Mouse (Mus musculus): Measurements from ENCODE around the gene Sema6d. TPM values are rescaled to one million over a fixed set of nuclear protein-coding genes. Genes with fewer than 3 reads are reported as not detected.
A peak's percentile ranks its signal among the peaks of the same experiment; 100 is the strongest.

Gene Sema6d
- polyA plus RNA-seq, 1 experiment: 59.6 TPM

DNA sequence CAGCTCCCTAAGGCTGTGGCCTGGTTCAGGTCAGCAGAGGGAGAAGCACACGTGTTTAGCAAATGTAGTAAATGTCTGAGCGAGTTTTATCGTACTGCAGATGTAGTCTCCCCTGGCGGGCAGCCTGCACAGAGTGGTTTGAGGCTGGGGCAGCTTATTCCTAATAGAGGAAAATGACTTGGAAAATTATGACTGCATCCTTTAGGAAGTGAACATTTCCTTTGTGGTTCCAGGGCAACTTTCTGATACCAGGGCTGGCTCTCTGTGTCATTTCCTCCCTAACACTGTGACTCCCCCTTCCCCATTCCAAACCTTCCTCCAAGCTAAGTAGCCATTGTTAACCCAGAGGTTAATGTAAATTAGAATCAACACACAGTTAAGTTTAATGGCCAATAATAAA, 527.0 kb downstream of the Sema6d start:
- 75% methylated on average over 4 of the region's 4 CpGs for WGBS
- no peaks in the 10 kb centered on the region for H3K27me3 ChIP-seq (ENCODE audit: control insufficient read depth, insufficient read depth, low read length)
- H3K27ac ChIP-seq (ENCODE audit: insufficient read depth, low read length): no peak overlapping the region
- no peak overlapping the region for H3K4me3 ChIP-seq (replicated peaks; ENCODE audit: insufficient read depth, low read depth, low read length)
- peaks cover 31% of the 10 kb centered on the region for H3K4me1 ChIP-seq (ENCODE audit: control insufficient read depth, insufficient read depth, low read length)
- DNase-seq: no peak
- no peak for TF ChIP-seq CTCF (IDR thresholded peaks at IDR 0.05; ENCODE audit: borderline replicate concordance, insufficient read depth, low read depth, low read length)
- TF ChIP-seq POLR2A (IDR thresholded peaks at IDR 0.05; ENCODE audit: borderline replicate concordance, insufficient read depth, low read length): no peak

GRCm38 (mm10) chr2:124617440-124617839, 527.7 kb downstream of the Sema6d start:
- Histone ChIP-seq H3K4me3 (replicated peaks; ENCODE audit: insufficient read depth, low read depth, low read length) (peak overlapping the region; percentile 8), H3K27me3 (ENCODE audit: control insufficient read depth, insufficient read depth, low read length) (no peaks in the 10 kb centered on the region), H3K27ac (ENCODE audit: insufficient read depth, low read length) (no peak overlapping the region), H3K4me1 (ENCODE audit: control insufficient read depth, insufficient read depth, low read length) (peaks cover 31% of the 10 kb centered on the region)
- peak in 1 of 2 experiments; percentile 53 for DNase-seq
- TF ChIP-seq POLR2A (IDR thresholded peaks at IDR 0.05; ENCODE audit: borderline replicate concordance, insufficient read depth, low read length): no peak
- no peak for TF ChIP-seq CTCF (IDR thresholded peaks at IDR 0.05; ENCODE audit: borderline replicate concordance, insufficient read depth, low read depth, low read length)
- WGBS: 6% methylated on average over 9 of the region's 9 CpGs

GRCm38 (mm10) chr2:124618091-124618490, 528.3 kb downstream of the Sema6d start:
- Histone ChIP-seq H3K4me3 (replicated peaks; ENCODE audit: insufficient read depth, low read depth, low read length) (no peak overlapping the region), H3K4me1 (ENCODE audit: control insufficient read depth, insufficient read depth, low read length) (peaks cover 31% of the 10 kb centered on the region), H3K27ac (ENCODE audit: insufficient read depth, low read length) (no peak overlapping the region), H3K27me3 (ENCODE audit: control insufficient read depth, insufficient read depth, low read length) (no peaks in the 10 kb centered on the region)
- 33% methylated on average over 5 of the region's 5 CpGs for WGBS
- DNase-seq: no peak
- TF ChIP-seq POLR2A (IDR thresholded peaks at IDR 0.05; ENCODE audit: borderline replicate concordance, insufficient read depth, low read length) (no peak), CTCF (IDR thresholded peaks at IDR 0.05; ENCODE audit: borderline replicate concordance, insufficient read depth, low read depth, low read length) (no peak)

GRCm38 (mm10) chr2:124618526-124619219, 528.9 kb downstream of the Sema6d start:
- Histone ChIP-seq H3K27me3 (ENCODE audit: control insufficient read depth, insufficient read depth, low read length) (no peaks in the 10 kb centered on the region), H3K4me1 (ENCODE audit: control insufficient read depth, insufficient read depth, low read length) (peaks cover 31% of the 10 kb centered on the region), H3K4me3 (replicated peaks; ENCODE audit: insufficient read depth, low read depth, low read length) (no peak overlapping the region), H3K27ac (ENCODE audit: insufficient read depth, low read length) (no peak overlapping the region)
- 75% methylated on average over 3 of the region's 3 CpGs for WGBS
- TF ChIP-seq POLR2A (IDR thresholded peaks at IDR 0.05; ENCODE audit: borderline replicate concordance, insufficient read depth, low read length) (no peak), CTCF (IDR thresholded peaks at IDR 0.05; ENCODE audit: borderline replicate concordance, insufficient read depth, low read depth, low read length) (no peak)
- peak; percentile 5 to 18 for DNase-seq

- Histone ChIP-seq H3K4me3 (replicated peaks; ENCODE audit: insufficient read depth, low read depth, low read length) (no peak overlapping the region), H3K4me1 (ENCODE audit: control insufficient read depth, insufficient read depth, low read length) (peaks cover 24% of the 10 kb centered on the region), H3K27me3 (ENCODE audit: control insufficient read depth, insufficient read depth, low read length) (no peaks in the 10 kb centered on the region), H3K27ac (ENCODE audit: insufficient read depth, low read length) (no peak overlapping the region)
- TF ChIP-seq CTCF (IDR thresholded peaks at IDR 0.05; ENCODE audit: borderline replicate concordance, insufficient read depth, low read depth, low read length): no peak
- TF ChIP-seq POLR2A (IDR thresholded peaks at IDR 0.05; ENCODE audit: borderline replicate concordance, insufficient read depth, low read length): no peak
- 25% methylated on average over 6 of the region's 6 CpGs for WGBS
- DNase-seq: peak; percentile 25 to 46
Observed at GRCm38 (mm10) chr2:124620470-124620869, 530.7 kb downstream of the Sema6d start.

- no peaks in the 10 kb centered on the region for H3K27me3 ChIP-seq (ENCODE audit: control insufficient read depth, insufficient read depth, low read length)
- H3K4me1 ChIP-seq (ENCODE audit: control insufficient read depth, insufficient read depth, low read length): peaks cover 22% of the 10 kb centered on the region
- TF ChIP-seq POLR2A (IDR thresholded peaks at IDR 0.05; ENCODE audit: borderline replicate concordance, insufficient read depth, low read length) (no peak), CTCF (IDR thresholded peaks at IDR 0.05; ENCODE audit: borderline replicate concordance, insufficient read depth, low read depth, low read length) (no peak)
- DNase-seq: no peak
- H3K27ac ChIP-seq (ENCODE audit: insufficient read depth, low read length): no peak overlapping the region
- WGBS: 81% methylated on average over 6 of the region's 6 CpGs
- H3K4me3 ChIP-seq (replicated peaks; ENCODE audit: insufficient read depth, low read depth, low read length): no peak overlapping the region
Observed at GRCm38 (mm10) chr2:124621972-124622621, 532.3 kb downstream of the Sema6d start.

DNA sequence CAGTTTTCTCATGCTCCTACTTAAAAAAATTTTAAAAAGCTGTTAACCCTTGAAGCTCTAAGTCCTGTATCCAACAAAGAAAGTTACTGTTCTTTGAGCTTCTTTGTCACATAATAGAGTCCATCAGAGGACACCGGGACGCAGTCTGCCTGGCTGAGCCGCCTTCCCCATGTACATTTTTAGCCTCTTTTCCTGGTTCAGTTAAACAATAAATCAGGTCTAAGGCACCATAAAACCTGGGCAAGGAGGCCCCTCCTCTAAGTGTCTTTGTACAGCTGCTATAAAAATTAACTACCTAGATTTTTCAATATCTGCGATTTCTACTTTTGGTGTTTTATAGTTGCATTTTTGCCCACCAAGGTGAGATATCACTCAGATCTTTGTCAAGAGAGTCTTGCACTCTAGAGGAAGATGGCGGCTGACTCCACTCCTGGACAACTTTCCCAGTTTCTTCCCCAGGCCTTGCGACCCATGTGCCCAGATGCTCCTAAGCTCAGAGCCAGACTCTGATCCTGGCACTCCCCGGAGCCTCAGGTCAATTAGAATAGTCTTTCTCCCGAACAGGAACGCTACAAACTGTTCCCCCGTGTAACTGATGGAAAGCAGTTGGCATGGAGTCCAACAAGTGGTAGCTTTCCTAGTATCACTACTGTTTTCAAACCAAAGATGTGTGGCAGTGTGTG, 534.6 kb downstream of the Sema6d start:
- no peak for DNase-seq
- Histone ChIP-seq H3K27ac (ENCODE audit: insufficient read depth, low read length) (no peak overlapping the region), H3K4me3 (replicated peaks; ENCODE audit: insufficient read depth, low read depth, low read length) (no peak overlapping the region), H3K4me1 (ENCODE audit: control insufficient read depth, insufficient read depth, low read length) (peaks cover 14% of the 10 kb centered on the region), H3K27me3 (ENCODE audit: control insufficient read depth, insufficient read depth, low read length) (no peaks in the 10 kb centered on the region)
- WGBS: 72% methylated on average over 10 of the region's 10 CpGs
- TF ChIP-seq CTCF (IDR thresholded peaks at IDR 0.05; ENCODE audit: borderline replicate concordance, insufficient read depth, low read depth, low read length): no peak
- no peak for TF ChIP-seq POLR2A (IDR thresholded peaks at IDR 0.05; ENCODE audit: borderline replicate concordance, insufficient read depth, low read length)
